Mouse (Mus musculus): ENCODE results near the gene Fam126a. TPM values are rescaled to one million over a fixed set of nuclear protein-coding genes. Genes with fewer than 3 reads are reported as not detected.
"Not testable (repeated sequence)": the region's sequence is repeated elsewhere in the genome, so short reads cannot be mapped to it uniquely, and the experiment has no call there.

Fam126a gene
- polyA plus RNA-seq, 1 experiment: 51.3 TPM

- Histone ChIP-seq H3K27me3 (ENCODE audit: control insufficient read depth, insufficient read depth, low read length) (no peaks in the 10 kb centered on the region), H3K36me3 (ENCODE audit: control insufficient read depth, insufficient read depth, low read length) (no peaks in the 10 kb centered on the region), H3K4me3 (ENCODE audit: control insufficient read depth, low read depth, low read length) (no peak overlapping the region), H3K4me1 (ENCODE audit: control insufficient read depth, insufficient read depth, low read length) (no peaks in the 10 kb centered on the region), H3K27ac (ENCODE audit: control insufficient read depth, insufficient read depth, low read depth, low read length) (no peak overlapping the region)
- TF ChIP-seq CTCF (IDR thresholded peaks at IDR 0.05; ENCODE audit: control insufficient read depth, insufficient read depth, insufficient replicate concordance, low read depth, low read length): no peak
- TF ChIP-seq POLR2A (IDR thresholded peaks at IDR 0.05; ENCODE audit: control insufficient read depth, low read depth, low read length): no peak
Measured at GRCm38 (mm10) chr5:23872586-23872985, 157.9 kb downstream of the Fam126a start.

GRCm38 (mm10) chr5:23871323-23871722, 159.2 kb downstream of the Fam126a start:
- H3K36me3 ChIP-seq (ENCODE audit: control insufficient read depth, insufficient read depth, low read length); H3K4me1 ChIP-seq (ENCODE audit: control insufficient read depth, insufficient read depth, low read length); H3K4me3 ChIP-seq (ENCODE audit: control insufficient read depth, low read depth, low read length); H3K27ac ChIP-seq (ENCODE audit: control insufficient read depth, insufficient read depth, low read depth, low read length); H3K27me3 ChIP-seq (ENCODE audit: control insufficient read depth, insufficient read depth, low read length): not testable (repeated sequence)

- Histone ChIP-seq H3K4me1 (ENCODE audit: control insufficient read depth, insufficient read depth, low read length) (no peaks in the 10 kb centered on the region; the same call in 1 of the 2 replicates), H3K4me3 (ENCODE audit: control insufficient read depth, low read depth, low read length) (peak overlapping the region; percentile 17), H3K36me3 (ENCODE audit: control insufficient read depth, insufficient read depth, low read length) (no peaks in the 10 kb centered on the region), H3K27me3 (ENCODE audit: control insufficient read depth, insufficient read depth, low read length) (no peaks in the 10 kb centered on the region), H3K27ac (ENCODE audit: control insufficient read depth, insufficient read depth, low read depth, low read length) (no peak overlapping the region)
- TF ChIP-seq CTCF (IDR thresholded peaks at IDR 0.05; ENCODE audit: control insufficient read depth, insufficient read depth, insufficient replicate concordance, low read depth, low read length) (no peak), POLR2A (IDR thresholded peaks at IDR 0.05; ENCODE audit: control insufficient read depth, low read depth, low read length) (no peak)
Measured at GRCm38 (mm10) chr5:23865941-23866340, 164.5 kb downstream of the Fam126a start.

Other genes with a start within 250 kb of the Fam126a start
- 4.4 and 5.2 TPM in 2 replicates for gene Pus7, start 247.0 kb downstream of the Fam126a start, polyA plus RNA-seq (2012; rRNA removed)
- 5.8 and 6.9 TPM in 2 replicates for gene Rint1, start 243.0 kb downstream of the Fam126a start, polyA plus RNA-seq (2012; rRNA removed)
- 107 and 115 TPM in 2 replicates for gene Tomm7, start 186.5 kb downstream of the Fam126a start, polyA plus RNA-seq (2012; rRNA removed)
- 12.2 and 15.8 TPM in 2 replicates for gene Klhl7, start 69.9 kb upstream of the Fam126a start, polyA plus RNA-seq (2012; rRNA removed)
- 52.1 and 59.8 TPM in 2 replicates for gene Nupl2, start 134.3 kb upstream of the Fam126a start, polyA plus RNA-seq (2012; rRNA removed)

Data from testis, adult 2 months (tissue).